Mouse (Mus musculus) frontal cortex, adult 2 months (tissue): ENCODE data around the gene Peak1. TPM values are rescaled to one million over a fixed set of nuclear protein-coding genes. Genes with fewer than 3 reads are reported as not detected.
"Not testable (repeated sequence)": the region's sequence is repeated elsewhere in the genome, so short reads cannot be mapped to it uniquely, and the experiment has no call there.

Experiments used
- DNase-seq, 2 experiments: peaks; one replicate each; pipeline ENCODE4 v3.0.0; 2022; ENCODE audit warnings: low spot score in 1 of 2; ENCODE audit errors: extremely low spot score in 1 of 2
- polyA plus RNA-seq: library from polyadenylated mRNA; depleted of rRNA; stranded (reverse); fragments of >200 nt; gene quantifications from 2 replicates; pipeline ENCODE4 v1.2.3, GENCODE M21; 2012; rRNA removed

Peak1 gene
- 11.1 and 13.9 TPM in 2 replicates for polyA plus RNA-seq

DNA sequence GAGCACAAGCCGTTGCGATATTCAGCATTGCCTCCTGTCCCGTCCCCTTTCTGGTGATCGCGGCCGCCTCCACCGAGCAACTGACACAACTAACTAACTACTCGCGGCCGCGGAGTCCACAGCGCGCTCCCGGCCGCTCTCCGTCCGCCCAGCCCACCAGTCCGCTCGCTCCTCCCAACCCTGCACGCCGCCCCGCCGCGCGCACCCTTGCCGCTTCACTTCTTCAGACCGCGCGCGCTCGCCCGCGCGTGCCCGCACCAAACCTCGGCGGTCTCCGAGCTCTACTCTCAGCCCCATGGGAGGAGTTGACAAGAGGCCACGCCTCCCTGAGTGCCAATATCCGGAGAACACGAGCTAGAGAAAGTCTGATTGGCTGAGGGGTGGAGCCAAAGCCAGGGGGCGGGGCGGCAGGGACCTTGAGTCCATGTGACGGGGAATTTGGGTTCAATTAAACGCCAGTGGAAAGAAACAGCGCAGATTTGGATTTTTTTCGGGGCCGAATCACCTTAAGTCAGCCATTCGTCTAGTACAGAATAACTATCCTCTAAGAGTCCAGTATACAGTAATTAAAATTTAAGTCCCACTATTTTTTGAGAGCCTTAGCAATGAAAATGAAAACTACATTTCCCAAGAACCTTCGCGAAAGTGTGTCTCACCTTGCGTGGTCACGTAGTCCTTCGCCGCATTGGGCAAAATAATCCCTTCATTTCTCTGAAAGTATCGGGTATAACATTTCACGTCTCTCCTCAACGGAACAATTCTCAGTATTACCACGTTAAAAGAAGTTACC, at the start of gene Peak1, which contains the start of gene Hmg20a:
Gene Peak1, minus strand, starts transcription at position 120 of the 790 bp plus-strand sequence.
Gene Hmg20a, plus strand, starts transcription at position 662 of the 790 bp plus-strand sequence.
- DNase-seq, result peak; percentile 100

GRCm38 (mm10) chr9:56466251-56466650, 48.4 kb upstream of the Peak1 start:
- DNase-seq, result no peak

DNA sequence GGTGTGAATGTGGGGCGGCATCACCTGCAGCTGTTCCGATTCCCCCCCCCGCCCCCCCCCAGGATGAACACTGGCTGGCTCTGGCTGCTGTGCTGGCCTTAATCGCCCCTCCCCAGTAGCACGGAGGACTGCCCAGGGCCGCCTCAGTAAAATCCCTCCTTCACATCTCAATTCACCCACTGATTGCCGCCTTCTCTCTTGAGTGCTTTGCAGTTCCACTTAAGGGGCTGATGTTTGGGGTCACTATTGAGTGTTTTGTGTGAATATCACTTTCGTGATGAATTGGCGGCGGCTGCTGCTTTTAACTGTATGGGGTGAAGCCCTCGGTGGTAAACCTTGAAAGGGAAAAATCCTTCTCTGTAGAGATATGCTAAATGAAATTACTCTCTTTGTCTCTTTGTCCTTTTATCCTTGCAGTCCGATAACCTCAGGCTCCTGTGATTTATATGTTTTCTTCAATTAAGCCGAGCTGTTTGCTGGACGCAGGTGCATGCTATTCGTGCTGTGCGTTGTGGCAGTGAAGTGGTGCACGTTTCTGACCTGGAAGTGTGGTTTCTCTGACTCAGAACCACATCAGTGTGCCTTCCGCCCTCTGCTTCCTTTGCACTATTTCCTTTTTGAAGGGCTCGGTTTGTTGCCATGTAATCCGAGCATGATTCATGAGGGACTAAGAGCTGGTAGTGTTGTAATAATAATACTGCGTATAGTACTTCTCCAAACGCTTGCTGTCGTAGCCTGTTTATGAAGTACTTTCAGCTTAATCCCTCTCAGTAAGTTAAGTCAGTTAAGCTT, 47.2 kb upstream of the Peak1 start:
- DNase-seq, result no peak

DNA sequence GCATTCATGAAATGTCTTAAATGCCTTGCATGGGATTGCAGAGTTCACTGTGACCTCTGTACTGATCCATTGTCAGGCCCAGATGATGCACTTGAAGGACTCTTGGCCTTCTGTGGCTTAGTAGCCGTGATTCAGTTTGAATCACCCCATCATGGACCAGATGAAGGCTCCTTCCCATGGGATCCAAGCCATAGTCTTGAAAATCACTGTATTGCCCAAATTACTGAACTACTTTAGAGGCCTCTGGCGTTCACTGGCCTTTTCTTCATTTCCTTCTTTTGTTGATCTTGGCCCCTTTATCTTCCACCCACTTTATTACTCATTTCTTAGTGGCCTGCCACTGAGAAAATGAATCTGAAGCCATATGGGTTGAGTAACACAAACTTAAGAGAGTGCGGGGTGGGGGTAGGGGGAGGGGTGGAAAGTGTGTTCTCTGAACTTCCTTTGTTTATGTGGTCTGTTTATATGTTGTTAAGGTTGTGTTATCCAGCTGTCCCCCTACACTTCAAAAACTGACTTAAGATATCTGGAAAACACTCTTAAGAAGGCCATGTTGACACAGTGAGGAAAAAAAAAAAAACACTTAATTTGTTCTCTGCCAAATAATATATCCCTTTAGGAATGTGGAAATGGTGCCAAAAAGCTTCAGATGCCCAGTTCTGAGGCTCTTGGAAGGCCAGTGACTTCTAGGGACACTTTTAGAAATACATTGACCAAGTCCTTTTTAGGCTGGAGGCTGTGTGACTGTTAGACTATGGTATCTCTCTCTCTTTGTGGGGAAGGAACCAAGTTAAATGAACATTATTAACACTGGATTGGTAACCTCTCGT, 46.0 kb upstream of the Peak1 start:
- DNase-seq, result no peak

GRCm38 (mm10) chr9:56463046-56463445, 45.2 kb upstream of the Peak1 start:
- no peak for DNase-seq

- DNase-seq, result no peak
Measured at GRCm38 (mm10) chr9:56462606-56463005, 44.7 kb upstream of the Peak1 start.

GRCm38 (mm10) chr9:56460987-56461386, 43.1 kb upstream of the Peak1 start:
- no peak for DNase-seq

DNA sequence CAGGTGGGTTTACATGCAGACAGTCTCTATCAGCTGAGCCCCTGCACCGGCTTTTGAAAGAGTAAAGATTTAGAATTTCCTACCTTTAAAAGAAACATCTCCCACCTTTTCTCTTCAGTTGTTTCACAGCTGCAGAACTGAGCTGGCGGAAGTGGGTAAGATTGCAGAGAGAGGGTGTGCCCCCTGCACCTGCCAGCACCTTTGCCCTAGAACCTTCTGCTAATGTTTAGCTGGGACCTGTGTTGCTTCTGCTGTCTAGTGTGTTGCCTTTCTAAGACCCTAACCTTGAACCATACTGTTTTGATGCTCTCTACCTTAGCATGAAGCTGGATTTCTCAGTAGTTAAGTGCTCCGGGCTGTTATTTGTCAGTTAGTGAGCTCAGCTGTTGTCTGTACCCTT, 38.6 kb upstream of the Peak1 start:
- DNase-seq, result no peak

- no peak for DNase-seq
Measured at GRCm38 (mm10) chr9:56453038-56453815, 35.4 kb upstream of the Peak1 start.

- no peak for DNase-seq
Measured at GRCm38 (mm10) chr9:56451570-56451969, 33.7 kb upstream of the Peak1 start.

DNA sequence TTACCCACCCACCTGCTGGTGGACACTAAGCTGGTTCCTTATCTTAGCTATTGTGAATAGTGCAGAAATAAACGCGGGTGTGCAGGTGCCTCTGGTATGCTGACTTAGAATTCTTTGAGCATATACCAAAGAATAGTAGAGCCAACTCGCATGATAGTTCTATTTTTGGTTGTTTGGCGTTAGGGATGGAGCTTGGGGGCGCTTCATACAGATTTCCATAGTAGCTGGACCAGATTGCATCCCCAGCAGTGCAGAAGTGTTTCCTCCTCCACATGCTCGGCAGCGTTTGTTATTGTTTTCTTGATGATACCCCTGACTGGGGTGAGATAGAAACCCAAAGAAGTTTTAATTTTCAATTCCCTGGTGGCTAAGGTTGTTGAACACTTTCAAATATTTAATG, 21.8 kb upstream of the Peak1 start:
- DNase-seq, result peak in 1 of 2 experiments; percentile 23

- not testable (repeated sequence) for DNase-seq
Measured at GRCm38 (mm10) chr9:56437300-56437892, 19.5 kb upstream of the Peak1 start.

GRCm38 (mm10) chr9:56435821-56436526, 18.1 kb upstream of the Peak1 start:
- DNase-seq, result peak in 1 of 2 experiments; percentile 17

GRCm38 (mm10) chr9:56424861-56425260, 7.0 kb upstream of the Peak1 start:
- no peak for DNase-seq

DNA sequence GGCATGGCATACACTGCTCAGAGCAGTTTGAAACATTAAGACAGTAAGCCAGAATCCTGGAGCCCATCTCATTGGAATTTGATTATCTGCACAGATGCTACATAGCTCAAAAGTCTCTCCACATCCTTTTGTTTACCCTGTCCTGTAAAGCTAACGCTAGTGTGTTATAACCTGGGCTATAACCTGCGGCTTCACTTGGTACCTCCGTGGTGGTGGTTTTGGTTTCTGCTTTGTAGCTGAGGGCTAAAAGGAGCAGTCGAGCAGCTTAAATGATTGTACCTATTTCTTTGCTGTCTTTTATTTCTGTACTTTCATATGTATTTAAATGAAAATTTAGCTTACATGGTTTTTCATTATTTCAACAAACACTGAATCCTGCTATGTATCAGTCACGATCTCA, 4.1 kb upstream of the Peak1 start:
- no peak for DNase-seq

GRCm38 (mm10) chr9:56420892-56421601, 3.2 kb upstream of the Peak1 start:
- no peak for DNase-seq

DNA sequence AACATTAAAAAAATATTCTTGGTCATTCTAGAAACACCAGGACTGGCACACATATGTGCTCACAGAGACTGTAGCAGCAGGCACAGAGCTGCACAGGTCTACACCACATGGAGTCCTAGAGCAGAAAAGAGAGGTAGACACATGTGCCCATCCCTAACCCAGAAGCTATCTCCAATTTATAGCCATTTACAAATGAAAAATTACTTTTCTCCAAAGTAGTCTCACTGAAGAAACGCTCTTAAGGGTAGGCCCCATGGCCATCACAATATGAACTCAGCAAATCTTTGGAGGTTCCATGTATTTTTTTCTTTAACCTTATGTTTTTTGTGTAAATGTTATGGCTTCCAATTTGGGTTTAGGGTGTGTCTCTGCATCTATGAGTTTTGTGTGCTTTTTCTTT, 2.4 kb upstream of the Peak1 start:
- no peak for DNase-seq

GRCm38 (mm10) chr9:56418738-56419239, 922 bp upstream of the Peak1 start:
- peak; percentile 75 to 85 for DNase-seq
